Mouse (Mus musculus) neural tube, embryonic 12.5 days (tissue): ENCODE results near the gene Gkn3. TPM values are rescaled to one million over a fixed set of nuclear protein-coding genes. Genes with fewer than 3 reads are reported as not detected.

ENCODE experiments used
- ATAC-seq: fragments of 200-750 bp; cut with Nextera tagmentation; 2 replicates; pipeline ENCODE4 v1.8.0; 2017; ENCODE audit warnings: low read depth, mild to moderate bottlenecking, moderate TSS enrichment, moderate library complexity; ENCODE audit not compliant: low FRiP score
- H3K27ac ChIP-seq: fragments of 300-500 bp; sonication (generic); 2 replicates; pipeline ENCODE4 v1.5.1; 2016
- H3K27me3 ChIP-seq: fragments of 300-500 bp; sonication (generic); replicated peaks from 2 replicates; pipeline ENCODE4 v1.6.1; 2016; ENCODE audit warnings: mild to moderate bottlenecking
- H3K36me3 ChIP-seq: fragments of 300-500 bp; sonication (generic); 2 replicates; pipeline ENCODE4 v1.6.1; 2016; ENCODE audit warnings: mild to moderate bottlenecking
- H3K4me1 ChIP-seq: fragments of 300-500 bp; sonication (generic); 2 replicates; pipeline ENCODE4 v1.6.1; 2016
- H3K4me2 ChIP-seq: fragments of 300-500 bp; sonication (generic); replicated peaks from 2 replicates; pipeline ENCODE4 v1.6.1; 2016; ENCODE audit warnings: mild to moderate bottlenecking
- H3K4me3 ChIP-seq: fragments of 300-500 bp; sonication (generic); 2 replicates; pipeline ENCODE4 v1.5.1; 2016
- H3K9ac ChIP-seq: fragments of 300-500 bp; sonication (generic); 2 replicates; pipeline ENCODE4 v1.6.1; 2016; ENCODE audit warnings: mild to moderate bottlenecking
- H3K9me3 ChIP-seq: fragments of 300-500 bp; sonication (generic); 2 replicates; pipeline ENCODE4 v1.6.1; 2016; ENCODE audit warnings: mild to moderate bottlenecking
- WGBS: fragments of 180-500 bp; shearing (Covaris S2); methylation state at CpG from one replicate; pipeline ENCODE4 v1.1.7; 2016; 5-methylcytosine and 5-hydroxymethylcytosine counted together
- polyA plus RNA-seq: library from polyadenylated mRNA; unstranded; fragments of >200 nt; fragmentation: Nextera tagmentation; extraction: Ambion mirVana; gene quantifications from 2 replicates; pipeline ENCODE4 v1.2.1, GENCODE M21; 2016

The Gkn3 gene
- polyA plus RNA-seq, 1 experiment from 2014 or later: not detected

GRCm38 (mm10) chr6:87394783-87395182 is 6.0 kb upstream of the Gkn3 start:
- ATAC-seq: no peak
- Histone ChIP-seq H3K9ac (no peak overlapping the region), H3K27ac (no peak overlapping the region), H3K4me2 (no peak overlapping the region), H3K27me3 (no peaks in the 10 kb centered on the region), H3K4me1 (no peaks in the 10 kb centered on the region), H3K36me3 (no peaks in the 10 kb centered on the region), H3K9me3 (no peaks in the 10 kb centered on the region), H3K4me3 (no peak overlapping the region)
- WGBS: 88% methylated on average over 9 of the region's 9 CpGs

GRCm38 (mm10) chr6:87393466-87394205 is 4.9 kb upstream of the Gkn3 start:
- no peak for ATAC-seq
- H3K27ac ChIP-seq: no peak overlapping the region

GRCm38 (mm10) chr6:87389455-87389989 is 787 bp upstream of the Gkn3 start:
- no peaks in the 10 kb centered on the region for H3K36me3 ChIP-seq
- no peaks in the 10 kb centered on the region for H3K27me3 ChIP-seq
- 51% methylated on average over 5 of the region's 5 CpGs for WGBS
- H3K4me2 ChIP-seq: no peak overlapping the region
- no peak for ATAC-seq
- no peak overlapping the region for H3K27ac ChIP-seq
- no peak overlapping the region for H3K9ac ChIP-seq
- H3K9me3 ChIP-seq: no peaks in the 10 kb centered on the region
- peaks cover 4% of the 10 kb centered on the region; the same call in 1 of the 2 replicates for H3K4me1 ChIP-seq
- no peak overlapping the region for H3K4me3 ChIP-seq

More at GRCm38 (mm10) chr6:87393466-87394205, 4.9 kb upstream of the Gkn3 start:
- Histone ChIP-seq H3K36me3 (no peaks in the 10 kb centered on the region), H3K4me3 (no peak overlapping the region), H3K9me3 (no peaks in the 10 kb centered on the region), H3K9ac (no peak overlapping the region), H3K4me1 (peaks cover 4% of the 10 kb centered on the region; the same call in 1 of the 2 replicates), H3K4me2 (no peak overlapping the region), H3K27me3 (no peaks in the 10 kb centered on the region)
- 79% methylated on average over 8 of the region's 8 CpGs for WGBS

DNA sequence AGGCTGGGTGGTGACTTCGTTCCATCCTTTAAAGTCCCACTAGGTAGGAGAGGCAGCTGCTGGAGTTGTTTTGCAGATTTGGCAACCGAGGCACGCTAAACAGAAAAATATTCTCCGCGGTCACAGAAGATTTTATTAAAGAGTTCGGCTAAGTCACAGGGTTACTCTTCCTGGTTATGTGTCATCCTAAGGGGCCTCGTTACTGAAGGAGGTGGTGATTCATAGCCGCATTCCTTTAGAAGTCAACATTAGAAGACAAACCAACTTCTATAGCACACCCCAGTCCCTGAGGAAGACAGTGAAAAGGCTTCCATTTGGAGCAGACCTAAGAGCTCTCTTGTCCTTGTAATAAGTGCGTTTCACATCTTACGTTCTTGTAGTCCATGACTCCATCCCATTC is 2.1 kb downstream of the Gkn3 start:
- Histone ChIP-seq H3K36me3 (no peaks in the 10 kb centered on the region), H3K4me3 (no peak overlapping the region), H3K27me3 (peaks cover 4% of the 10 kb centered on the region; the same call in 1 of the 2 replicates), H3K9ac (no peak overlapping the region), H3K27ac (no peak overlapping the region), H3K4me1 (peaks cover 4% of the 10 kb centered on the region; the same call in 1 of the 2 replicates), H3K4me2 (no peak overlapping the region), H3K9me3 (no peaks in the 10 kb centered on the region)
- ATAC-seq: no peak
- 86% methylated on average over 10 of the region's 10 CpGs for WGBS

DNA sequence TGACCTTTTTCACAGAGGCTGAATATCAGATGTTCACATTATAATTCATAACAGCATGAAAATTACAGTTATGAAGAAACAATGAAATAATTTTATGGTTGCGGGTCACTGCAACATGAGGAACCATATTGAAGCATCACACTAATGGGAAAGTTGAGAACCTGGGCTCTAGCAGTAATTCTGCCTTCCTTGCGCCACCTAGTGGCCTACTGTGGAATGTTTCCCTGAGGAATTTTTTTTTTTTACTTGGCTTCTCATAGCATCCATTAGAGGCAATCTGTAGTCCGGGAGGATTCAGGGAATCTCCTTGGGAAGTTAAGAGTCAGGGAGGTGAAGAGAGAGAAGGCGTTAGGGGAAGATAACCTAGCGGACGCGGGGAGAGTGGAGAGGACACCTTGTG is 2.5 kb downstream of the Gkn3 start:
- Histone ChIP-seq H3K4me3 (no peak overlapping the region), H3K9me3 (no peaks in the 10 kb centered on the region), H3K4me1 (peaks cover 4% of the 10 kb centered on the region; the same call in 1 of the 2 replicates), H3K36me3 (no peaks in the 10 kb centered on the region), H3K27me3 (peaks cover 4% of the 10 kb centered on the region; the same call in 1 of the 2 replicates), H3K9ac (no peak overlapping the region), H3K4me2 (no peak overlapping the region), H3K27ac (no peak overlapping the region)
- ATAC-seq: no peak
- 13% methylated on average over 7 of the region's 7 CpGs for WGBS

- Histone ChIP-seq H3K36me3 (no peaks in the 10 kb centered on the region), H3K4me1 (peaks cover 4% of the 10 kb centered on the region; the same call in 1 of the 2 replicates), H3K27ac (no peak overlapping the region), H3K9me3 (no peaks in the 10 kb centered on the region), H3K4me2 (no peak overlapping the region), H3K27me3 (peaks cover 4% of the 10 kb centered on the region; the same call in 1 of the 2 replicates), H3K4me3 (no peak overlapping the region), H3K9ac (no peak overlapping the region)
- no peak for ATAC-seq
- WGBS: 65% methylated on average over 5 of the region's 6 CpGs
These were observed 4.0 kb downstream of the Gkn3 start for GRCm38 (mm10) chr6:87384761-87385160.

GRCm38 (mm10) chr6:87383926-87384691 is 4.6 kb downstream of the Gkn3 start:
- no peak for ATAC-seq
- peaks cover 4% of the 10 kb centered on the region; the same call in 1 of the 2 replicates for H3K27me3 ChIP-seq
- WGBS: 20% methylated on average over 24 of the region's 24 CpGs

GRCm38 (mm10) chr6:87373057-87373456 is 15.7 kb downstream of the Gkn3 start, which contains the start of gene Gkn2:
Gkn2 (plus strand) TSS chr6:87373357.
- no peak for ATAC-seq
- Histone ChIP-seq H3K4me1 (no peaks in the 10 kb centered on the region), H3K4me3 (no peak within 1 kb of the TSS), H3K27me3 (no peaks in the 10 kb centered on the region), H3K27ac (no peak within 1 kb of the TSS), H3K36me3 (no peaks in the 10 kb centered on the region), H3K9me3 (no peaks in the 10 kb centered on the region), H3K4me2 (no peak within 1 kb of the TSS), H3K9ac (no peak within 1 kb of the TSS)
- WGBS: 90% methylated on average over 9 of the region's 9 CpGs

More at GRCm38 (mm10) chr6:87383926-87384691, 4.6 kb downstream of the Gkn3 start:
- Histone ChIP-seq H3K36me3 (no peaks in the 10 kb centered on the region), H3K9ac (no peak overlapping the region), H3K9me3 (no peaks in the 10 kb centered on the region), H3K4me2 (peak overlapping the region; percentile 52), H3K4me3 (peak overlapping the region; percentile 12; the same call in 1 of the 2 replicates), H3K27ac (no peak overlapping the region), H3K4me1 (no peaks in the 10 kb centered on the region)

GRCm38 (mm10) chr6:87369223-87369622 is 19.5 kb downstream of the Gkn3 start:
- Histone ChIP-seq H3K4me1 (no peaks in the 10 kb centered on the region), H3K4me2 (no peak overlapping the region), H3K27ac (no peak overlapping the region), H3K9ac (no peak overlapping the region), H3K27me3 (no peaks in the 10 kb centered on the region), H3K4me3 (no peak overlapping the region), H3K36me3 (no peaks in the 10 kb centered on the region), H3K9me3 (no peaks in the 10 kb centered on the region)
- ATAC-seq: no peak
- 92% methylated on average over 5 of the region's 5 CpGs for WGBS

- H3K36me3 ChIP-seq: no peaks in the 10 kb centered on the region
- ATAC-seq: no peak
- no peak overlapping the region for H3K27ac ChIP-seq
- no peak overlapping the region for H3K4me2 ChIP-seq
- H3K9ac ChIP-seq: no peak overlapping the region
- no peaks in the 10 kb centered on the region for H3K27me3 ChIP-seq
- 67% methylated on average over 5 of the region's 5 CpGs for WGBS
- H3K4me1 ChIP-seq: no peaks in the 10 kb centered on the region
- H3K4me3 ChIP-seq: no peak overlapping the region
- H3K9me3 ChIP-seq: no peaks in the 10 kb centered on the region
These were observed 34.3 kb downstream of the Gkn3 start for GRCm38 (mm10) chr6:87354441-87354840.

- Histone ChIP-seq H3K27ac (no peak within 1 kb of the TSS), H3K9me3 (no peaks in the 10 kb centered on the region), H3K4me1 (no peaks in the 10 kb centered on the region), H3K4me2 (no peak within 1 kb of the TSS), H3K36me3 (no peaks in the 10 kb centered on the region), H3K9ac (no peak within 1 kb of the TSS), H3K27me3 (no peaks in the 10 kb centered on the region), H3K4me3 (no peak within 1 kb of the TSS)
- ATAC-seq: no peak
- WGBS: 88% methylated on average over 8 of the region's 8 CpGs
These were observed 37.9 kb downstream of the Gkn3 start, which contains the start of gene Gkn1 for GRCm38 (mm10) chr6:87350829-87351228. Gkn1 (minus strand) TSS chr6:87350942.

DNA sequence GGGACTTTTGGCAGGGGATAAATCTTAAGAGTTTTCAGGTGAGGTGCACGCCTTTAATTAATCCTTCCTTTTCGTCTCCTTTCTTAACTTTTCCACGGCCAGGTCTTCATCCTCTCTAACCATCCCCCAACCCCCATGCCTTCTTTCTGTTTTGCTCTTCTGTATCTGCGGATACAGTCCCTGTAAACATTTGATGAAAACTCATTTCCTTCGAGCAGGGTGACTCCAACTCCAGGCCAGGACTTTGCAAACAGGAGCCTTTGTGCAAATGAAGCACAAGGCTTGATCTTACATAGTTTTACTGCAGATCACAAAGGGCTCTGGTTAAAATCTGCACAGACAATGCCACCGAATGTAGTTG is 52.8 kb downstream of the Gkn3 start:
- WGBS: 36% methylated on average over 6 of the region's 6 CpGs
- Histone ChIP-seq H3K9me3 (no peaks in the 10 kb centered on the region), H3K4me3 (no peak overlapping the region), H3K27ac (no peak overlapping the region), H3K4me1 (peaks cover 13% of the 10 kb centered on the region), H3K36me3 (no peaks in the 10 kb centered on the region), H3K9ac (no peak overlapping the region), H3K27me3 (no peaks in the 10 kb centered on the region), H3K4me2 (peak overlapping the region; percentile 91; the same call in 1 of the 2 replicates)
- ATAC-seq: no peak
